Mouse (Mus musculus) megakaryocyte progenitor cell, adult 5-6 weeks (primary cell): ENCODE results near the gene Rasl2-9. TPM values are rescaled to one million over a fixed set of nuclear protein-coding genes. Genes with fewer than 3 reads are reported as not detected.
A peak's percentile ranks its signal among the peaks of the same experiment; 100 is the strongest.
"Not testable (repeated sequence)": the region's sequence is repeated elsewhere in the genome, so short reads cannot be mapped to it uniquely, and the experiment has no call there.

Experiments used
- ATAC-seq: replicated peaks from 2 replicates; pipeline ENCODE4 v1.8.0; 2016; ENCODE audit warnings: mild to moderate bottlenecking, moderate TSS enrichment, inconsistent platforms; ENCODE audit not compliant: poor library complexity
- total RNA-seq, 2 experiments: library from RNA; stranded (forward) in 1 of 2; stranded (reverse) in 1 of 2; fragments of 157-497, 149-512 nt in 1 of 2; fragments of 200-1000 nt in 1 of 2; gene quantifications; 2 replicates each; pipeline versions ENCODE4 v1.2.3 to v1.2.4; 2015 to 2017

Rasl2-9 gene
- total RNA-seq, 2 experiments from 2014 or later = not detected

DNA sequence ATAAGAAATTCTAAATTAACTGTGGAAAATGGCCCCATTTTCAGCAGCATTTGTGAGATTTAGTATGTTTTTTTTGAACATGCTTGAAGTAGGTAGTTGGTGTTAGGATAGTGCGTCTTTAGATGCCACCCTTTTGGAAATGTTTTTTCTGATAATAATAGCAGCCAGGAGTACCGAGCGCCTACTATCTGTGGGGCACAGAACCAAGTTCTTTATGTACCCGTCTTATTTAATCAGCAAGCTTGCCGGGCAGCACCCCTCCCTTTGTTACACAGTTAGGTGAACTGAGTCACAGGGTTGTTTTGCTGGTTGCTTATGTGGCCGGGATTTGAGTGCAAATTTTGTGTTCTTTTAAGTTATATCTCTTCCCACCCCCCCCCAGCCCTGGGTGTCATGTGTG is 44.5 kb downstream of the Rasl2-9 start:
- peak; percentile 38 for ATAC-seq

DNA sequence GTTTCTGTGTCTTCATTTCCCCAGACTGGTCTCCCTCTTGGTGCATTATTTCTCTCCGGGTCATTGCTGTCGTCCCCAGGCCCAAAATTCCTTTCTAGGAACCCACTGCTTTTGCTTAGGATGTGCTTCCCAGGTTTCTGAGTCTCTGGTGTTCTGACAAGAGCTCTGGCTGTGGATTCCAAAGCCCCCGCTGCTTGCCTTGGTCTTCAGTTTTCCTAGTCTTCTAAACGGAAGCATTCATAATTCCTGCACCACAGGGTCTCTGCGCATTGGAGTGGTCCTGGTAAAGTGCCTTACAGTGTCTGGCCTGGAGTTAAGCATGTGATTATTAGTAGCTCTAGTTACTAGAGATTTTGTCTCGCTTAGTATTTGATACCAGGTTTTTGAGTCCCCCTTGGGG is 44.9 kb downstream of the Rasl2-9 start:
- ATAC-seq = no peak

DNA sequence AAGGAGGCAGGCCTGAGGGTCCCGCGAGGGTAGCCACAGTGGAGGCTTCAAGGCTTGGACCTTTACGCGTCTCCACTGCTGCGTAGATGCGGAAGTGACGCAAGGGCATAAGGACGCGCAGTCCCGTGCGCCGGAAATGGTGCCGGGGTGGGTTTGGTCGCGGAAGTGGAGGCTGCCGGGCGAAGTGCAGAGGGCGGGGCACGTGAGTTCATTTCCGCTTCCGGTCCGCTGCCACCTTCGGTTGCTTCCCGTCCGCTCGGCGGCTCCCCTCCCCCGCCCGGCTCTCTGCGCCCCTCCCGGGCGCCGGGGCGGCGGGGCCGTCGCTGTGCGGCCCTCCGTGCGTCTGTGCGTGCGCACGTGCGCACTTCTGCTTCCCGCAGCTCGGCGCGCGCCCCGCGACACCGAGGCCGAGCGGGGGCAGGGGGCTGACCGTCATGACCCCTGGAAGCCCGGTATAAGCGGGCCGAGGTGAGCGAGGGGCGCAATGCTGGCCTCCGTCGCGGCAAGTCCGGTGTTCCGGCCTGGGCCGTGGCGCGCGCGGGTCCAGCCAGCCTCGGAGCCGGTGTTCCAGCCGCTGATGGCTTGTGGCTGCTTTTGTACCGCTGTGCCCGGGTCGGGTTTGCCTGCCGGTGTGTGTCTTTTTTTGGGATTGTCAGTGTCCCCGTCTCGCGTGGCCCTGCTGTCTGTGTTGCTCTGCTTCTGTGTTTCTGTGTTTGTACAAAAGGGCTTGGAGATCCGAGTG is 45.6 kb downstream of the Rasl2-9 start, which contains the start of gene Epn1:
Gene Epn1 (plus strand): TSS at position 226 of the 742 bp plus-strand sequence.
- peak; percentile 86 for ATAC-seq

DNA sequence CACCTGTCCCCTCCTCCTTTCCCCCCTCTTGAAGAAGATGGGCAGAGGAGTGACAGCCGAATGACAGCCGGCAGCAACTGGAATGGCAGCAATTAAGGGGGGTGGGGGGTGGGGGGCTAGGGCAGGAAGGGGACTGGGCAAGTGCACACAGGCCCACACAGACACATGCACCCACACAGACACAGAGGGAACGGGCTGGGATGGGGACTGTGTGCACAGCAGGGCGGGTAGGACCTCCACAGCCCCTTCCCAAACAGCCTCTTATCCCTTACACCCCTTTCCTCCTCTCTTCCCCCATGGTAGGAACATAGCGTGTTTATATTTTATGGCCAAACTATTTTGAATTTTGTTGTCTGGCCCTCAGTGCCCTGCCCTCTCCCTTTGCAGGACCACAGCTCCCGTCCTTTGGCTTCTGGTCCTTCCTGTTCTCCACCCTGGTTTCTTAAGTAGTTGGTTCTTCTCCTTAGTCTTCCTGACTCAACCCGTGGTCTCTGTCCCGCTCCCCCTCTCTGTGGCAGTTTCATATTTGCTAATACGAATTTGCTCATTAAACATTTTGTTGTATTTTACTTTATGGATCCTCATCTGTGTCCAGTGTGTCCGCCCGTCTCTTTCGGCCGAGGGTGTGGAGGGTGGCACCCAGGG is 46.3 kb downstream of the Rasl2-9 start:
- not testable (repeated sequence) for ATAC-seq

DNA sequence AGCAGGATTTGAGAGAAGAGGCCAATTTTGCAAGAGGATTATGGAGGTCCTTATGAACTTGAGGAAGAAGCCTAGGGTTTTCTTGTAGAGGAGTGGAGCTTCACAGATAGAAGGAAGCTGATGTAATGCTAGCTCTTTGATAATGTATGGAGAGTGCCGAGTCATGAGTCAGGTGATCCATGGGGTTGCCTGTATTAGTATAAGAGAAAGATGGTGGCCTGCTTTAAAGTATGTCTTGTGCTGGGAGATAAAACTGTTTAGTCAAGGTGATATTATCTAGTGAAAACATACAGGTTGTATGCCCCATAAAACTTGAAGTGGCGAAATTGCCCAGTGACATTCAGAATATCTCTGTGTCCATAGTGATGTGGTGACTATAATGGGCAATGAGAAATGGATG is 48.8 kb downstream of the Rasl2-9 start:
- no peak for ATAC-seq

DNA sequence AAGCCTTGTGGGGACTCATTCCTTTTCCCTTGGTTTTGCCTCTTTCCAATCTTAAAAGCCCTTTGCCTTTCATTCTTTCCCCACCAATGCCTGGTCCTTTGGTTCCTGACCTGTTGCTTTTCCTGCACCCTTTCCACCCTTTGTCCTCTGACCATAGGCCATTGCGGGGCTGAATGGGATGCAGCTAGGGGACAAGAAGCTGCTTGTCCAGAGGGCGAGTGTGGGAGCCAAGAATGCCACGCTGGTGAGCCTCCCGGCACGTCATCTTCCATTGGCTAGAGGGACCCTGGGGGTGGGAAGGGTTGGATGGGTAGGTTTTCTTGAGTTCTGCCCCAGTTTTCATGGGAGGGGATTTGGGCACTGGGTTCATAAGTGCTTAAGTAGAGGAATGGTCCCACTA is 50.8 kb downstream of the Rasl2-9 start:
- no peak for ATAC-seq

Other genes starting within 250 kb of the Rasl2-9 start
- 2.4 and 3.1 TPM in 2 replicates for gene Isoc2a, start 248.8 kb downstream of the Rasl2-9 start, total RNA-seq (2015)
- 7.3 and 8.7 TPM in 2 replicates for gene Isoc2a, start 248.8 kb downstream of the Rasl2-9 start, total RNA-seq (2017)
- gene Gm36210, start 219.4 kb downstream of the Rasl2-9 start, total RNA-seq (2015) = not detected in 2 replicates
- not detected in 2 replicates for gene Gm36210, start 219.4 kb downstream of the Rasl2-9 start, total RNA-seq (2017)
- 7.4 and 8.0 TPM in 2 replicates for gene Zfp628, start 210.7 kb downstream of the Rasl2-9 start, total RNA-seq (2015)
- gene Zfp628, start 210.7 kb downstream of the Rasl2-9 start, total RNA-seq (2017) = 1.9 and 2.7 TPM in 2 replicates
- 0.20 and 0.64 TPM in 2 replicates for gene Nat14, start 203.9 kb downstream of the Rasl2-9 start, total RNA-seq (2015)
- not detected in 2 replicates for gene Nat14, start 203.9 kb downstream of the Rasl2-9 start, total RNA-seq (2017)
- gene Ssc5d, start 200.2 kb downstream of the Rasl2-9 start, total RNA-seq (2015) = not detected in 2 replicates
- 0.10 TPM in 1 of 2 replicates, not detected in the other for gene Ssc5d, start 200.2 kb downstream of the Rasl2-9 start, total RNA-seq (2017)
- not detected in 2 replicates for gene Sbk2, start 161.5 kb downstream of the Rasl2-9 start, total RNA-seq (2015)
- not detected in 2 replicates for gene Sbk2, start 161.5 kb downstream of the Rasl2-9 start, total RNA-seq (2017)
- not detected in 2 replicates for gene Sbk3, start 154.8 kb downstream of the Rasl2-9 start, total RNA-seq (2015)
- not detected in 2 replicates for gene Sbk3, start 154.8 kb downstream of the Rasl2-9 start, total RNA-seq (2017)
- gene Zfp579, start 129.8 kb downstream of the Rasl2-9 start, total RNA-seq (2015) = 11.1 and 14.3 TPM in 2 replicates
- gene Zfp579, start 129.8 kb downstream of the Rasl2-9 start, total RNA-seq (2017) = 2.7 and 4.2 TPM in 2 replicates
- 11.0 and 13.0 TPM in 2 replicates for gene Zfp524, start 111.5 kb downstream of the Rasl2-9 start, total RNA-seq (2015)
- 5.5 and 7.4 TPM in 2 replicates for gene Zfp524, start 111.5 kb downstream of the Rasl2-9 start, total RNA-seq (2017)
- gene Fiz1, start 111.3 kb downstream of the Rasl2-9 start, total RNA-seq (2015) = 35.6 and 39.2 TPM in 2 replicates
- 17.7 and 24.0 TPM in 2 replicates for gene Fiz1, start 111.3 kb downstream of the Rasl2-9 start, total RNA-seq (2017)
- gene Gm44973, start 110.5 kb downstream of the Rasl2-9 start, total RNA-seq (2015) = 1.9 and 4.6 TPM in 2 replicates
- not detected in 2 replicates for gene Gm44973, start 110.5 kb downstream of the Rasl2-9 start, total RNA-seq (2017)
- 13.2 and 14.5 TPM in 2 replicates for gene Zfp865, start 105.6 kb downstream of the Rasl2-9 start, total RNA-seq (2015)
- gene Zfp865, start 105.6 kb downstream of the Rasl2-9 start, total RNA-seq (2017) = 12.4 and 14.4 TPM in 2 replicates
- gene Ccdc106, start 105.4 kb downstream of the Rasl2-9 start, total RNA-seq (2015) = 0.57 TPM in 1 of 2 replicates, not detected in the other
- gene Ccdc106, start 105.4 kb downstream of the Rasl2-9 start, total RNA-seq (2017) = 0.21 TPM in 1 of 2 replicates, not detected in the other
- gene 4632433K11Rik, start 91.8 kb downstream of the Rasl2-9 start, total RNA-seq (2015) = not detected in 2 replicates
- gene 4632433K11Rik, start 91.8 kb downstream of the Rasl2-9 start, total RNA-seq (2017) = 0.88 TPM in 1 of 2 replicates, not detected in the other
- gene Zfp784, start 87.5 kb downstream of the Rasl2-9 start, total RNA-seq (2015) = 0.72 and 1.5 TPM in 2 replicates
- 1.6 and 1.7 TPM in 2 replicates for gene Zfp784, start 87.5 kb downstream of the Rasl2-9 start, total RNA-seq (2017)
- gene Zfp580, start 74.4 kb downstream of the Rasl2-9 start, total RNA-seq (2015) = 2.3 and 3.0 TPM in 2 replicates
- gene Zfp580, start 74.4 kb downstream of the Rasl2-9 start, total RNA-seq (2017) = 0.24 and 0.67 TPM in 2 replicates
- 99.3 TPM in 2 replicates for gene U2af2, start 63.8 kb downstream of the Rasl2-9 start, total RNA-seq (2015)
- 225 and 247 TPM in 2 replicates for gene U2af2, start 63.8 kb downstream of the Rasl2-9 start, total RNA-seq (2017)
- gene Epn1, start 45.7 kb downstream of the Rasl2-9 start, total RNA-seq (2015) = 41.0 and 42.0 TPM in 2 replicates
- gene Epn1, start 45.7 kb downstream of the Rasl2-9 start, total RNA-seq (2017) = 37.0 and 51.5 TPM in 2 replicates
- gene Rfpl4, start 9.0 kb downstream of the Rasl2-9 start, total RNA-seq (2015) = not detected in 2 replicates
- not detected in 2 replicates for gene Rfpl4, start 9.0 kb downstream of the Rasl2-9 start, total RNA-seq (2017)
- gene Vmn1r55, start 23.7 kb upstream of the Rasl2-9 start, total RNA-seq (2015) = not detected in 2 replicates
- gene Vmn1r55, start 23.7 kb upstream of the Rasl2-9 start, total RNA-seq (2017) = not detected in 2 replicates
- not detected in 2 replicates for gene Vmn1r56, start 70.8 kb upstream of the Rasl2-9 start, total RNA-seq (2015)
- gene Vmn1r56, start 70.8 kb upstream of the Rasl2-9 start, total RNA-seq (2017) = not detected in 2 replicates
- not detected in 2 replicates for gene Vmn1r57, start 92.5 kb upstream of the Rasl2-9 start, total RNA-seq (2015)
- not detected in 2 replicates for gene Vmn1r57, start 92.5 kb upstream of the Rasl2-9 start, total RNA-seq (2017)
- gene Gm5065, start 224.6 kb upstream of the Rasl2-9 start, total RNA-seq (2015) = not detected in 2 replicates
- not detected in 2 replicates for gene Gm5065, start 224.6 kb upstream of the Rasl2-9 start, total RNA-seq (2017)
- gene Nlrp2, start 225.1 kb upstream of the Rasl2-9 start, total RNA-seq (2015) = not detected in 2 replicates
- not detected in 2 replicates for gene Nlrp2, start 225.1 kb upstream of the Rasl2-9 start, total RNA-seq (2017)